Mouse (Mus musculus) E14TG2a.4 (cell line): ENCODE data around the gene Cutc.

Source experiments
- CTCF ChIP-seq: conservative IDR thresholded peaks from 2 replicates; pipeline ENCODE4 v1.5.1; 2014; ENCODE audit warnings: low read length
- NANOG ChIP-seq: IDR thresholded peaks from 2 replicates; pipeline ENCODE4 v1.6.1; 2014; ENCODE audit warnings: borderline replicate concordance, low read length, mixed read lengths
- POU5F1 ChIP-seq: IDR thresholded peaks from 2 replicates; pipeline ENCODE4 v1.6.1; 2014; ENCODE audit warnings: low read length, borderline replicate concordance

DNA sequence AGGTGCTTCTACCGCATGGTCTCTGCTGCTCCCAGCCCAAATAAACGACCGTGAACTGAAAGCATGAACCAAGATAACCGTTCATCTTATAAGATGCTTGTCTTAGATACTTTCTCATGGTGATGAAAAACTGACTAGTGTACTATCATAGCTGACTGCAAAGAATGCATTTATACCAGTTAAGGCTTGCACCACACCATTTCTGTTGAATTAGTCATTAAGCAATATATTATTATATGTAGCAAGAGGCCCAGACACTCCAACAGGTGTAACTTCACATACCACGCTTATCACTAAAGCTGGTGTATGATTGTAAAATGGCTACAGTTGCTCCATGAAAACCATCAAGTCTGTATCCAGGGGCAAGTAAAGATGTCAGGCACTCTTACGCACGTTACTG, 37.0 kb downstream of the Cutc start:
- TF ChIP-seq CTCF (no peak), NANOG (no peak), POU5F1 (no peak)
